Mouse (Mus musculus) thymus, postnatal 25 days (tissue): ENCODE data around the gene Pram1.
"Not testable (repeated sequence)": the region's sequence is repeated elsewhere in the genome, so short reads cannot be mapped to it uniquely, and the experiment has no call there.

Experiments
- DNase-seq: peaks from one replicate; pipeline ENCODE4 v3.0.0; 2022

Pram1 gene

DNA sequence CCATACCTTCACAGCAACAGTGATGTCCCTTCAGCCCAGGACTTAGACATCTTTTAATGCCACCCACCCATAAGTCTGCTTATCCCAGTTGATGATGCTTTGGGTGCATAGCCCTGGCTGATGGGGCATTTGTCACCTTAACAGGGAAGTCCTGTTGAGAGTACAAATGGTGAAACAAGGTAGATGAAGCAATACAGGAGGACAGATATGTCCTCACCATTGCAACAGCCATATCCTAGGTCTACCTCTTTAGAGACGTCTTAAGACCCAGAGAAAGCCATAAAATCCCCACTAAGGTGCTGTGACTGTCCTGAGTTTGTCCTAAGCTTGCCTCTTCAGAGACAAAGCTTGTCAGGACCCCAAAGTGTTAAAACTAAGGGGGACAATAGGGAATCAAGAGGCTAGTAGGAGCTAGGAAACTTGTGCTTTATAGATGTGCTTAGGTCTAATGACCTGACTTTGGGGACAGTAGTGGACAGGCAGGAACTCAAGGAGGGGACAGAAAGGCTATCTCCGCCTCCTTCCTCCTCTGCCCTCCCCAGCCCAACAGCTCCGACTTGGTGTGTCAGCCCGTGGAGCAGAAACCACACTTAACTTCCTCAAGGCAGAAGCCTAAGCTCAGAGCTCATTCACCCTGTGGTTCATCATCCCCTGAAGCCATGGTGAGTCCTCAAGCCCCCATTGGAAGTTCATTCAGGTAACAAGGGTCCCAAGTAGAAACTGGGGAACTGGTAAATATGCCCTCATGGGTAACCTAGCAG, at the start of gene Pram1:
Gene Pram1 (plus strand): TSS at position 541 of the 761 bp plus-strand sequence.
- no peak for DNase-seq

DNA sequence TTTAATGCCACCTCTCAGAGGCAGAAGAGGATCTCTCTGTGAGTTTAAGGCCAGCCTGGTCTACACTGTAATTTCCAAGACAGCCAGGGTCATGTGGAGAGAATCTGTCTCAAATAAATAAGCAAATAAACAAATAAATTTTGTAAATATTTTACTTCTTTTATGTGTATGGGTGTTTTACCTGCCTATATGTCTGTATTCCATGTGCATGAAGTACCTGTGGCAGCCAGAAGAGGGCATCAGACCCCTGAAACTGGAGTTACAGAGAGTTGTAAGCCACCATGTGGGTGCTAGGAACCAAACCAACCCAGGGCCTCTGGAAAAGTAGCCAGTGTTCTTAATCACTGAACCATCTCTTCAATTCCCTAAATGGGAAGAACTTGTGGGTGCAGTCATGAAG, 40.6 kb upstream of the Pram1 start:
- DNase-seq: no peak

DNA sequence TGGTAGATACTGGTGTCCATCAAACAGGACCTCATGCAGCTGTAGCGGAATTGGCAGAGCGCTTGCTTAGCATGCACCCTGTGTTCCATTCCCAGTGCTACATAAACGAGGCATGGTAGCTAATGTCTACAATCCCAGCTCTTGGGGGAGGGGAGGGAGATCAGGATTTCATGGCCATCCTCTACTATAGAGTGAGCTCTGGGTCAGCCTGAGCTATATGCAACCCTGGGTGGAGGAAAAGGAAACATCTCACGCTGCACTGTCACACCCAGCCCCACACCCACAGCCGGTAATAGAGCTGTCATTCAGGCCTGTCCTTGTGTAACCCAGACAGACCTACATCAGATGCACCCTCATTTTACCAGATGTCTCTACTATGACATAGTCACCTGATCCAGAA, 39.4 kb upstream of the Pram1 start:
- DNase-seq: no peak

DNA sequence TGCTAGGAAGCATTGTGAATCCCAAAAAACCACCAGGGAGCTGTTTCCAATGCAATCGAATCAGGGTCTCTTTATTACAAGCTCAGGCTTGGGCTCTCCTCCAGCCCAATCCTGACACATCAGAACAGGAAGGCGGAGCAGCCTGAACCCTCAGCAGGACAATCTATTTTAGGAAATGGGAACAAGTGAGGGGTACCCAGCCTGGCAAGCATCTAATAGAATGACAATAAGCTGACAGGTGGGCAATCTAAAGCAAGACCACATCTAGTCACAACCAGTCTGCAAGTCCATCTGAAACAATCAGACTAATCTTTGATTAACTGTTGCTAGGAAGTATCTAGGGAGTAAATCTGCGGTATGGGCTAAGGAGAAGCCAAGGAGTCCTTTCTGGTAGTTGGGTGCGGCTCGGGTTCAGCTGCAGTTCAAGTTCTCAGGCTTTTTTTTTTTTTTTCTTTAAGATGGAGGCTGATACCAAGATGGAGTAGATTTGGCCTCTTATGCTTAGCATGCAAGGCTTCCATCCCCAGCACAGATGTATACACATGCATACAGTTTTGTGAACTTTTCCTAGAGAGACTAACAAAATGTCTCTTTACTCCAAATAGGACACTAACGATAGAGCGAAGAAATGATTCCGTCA, 37.9 kb upstream of the Pram1 start:
- DNase-seq: no peak

DNA sequence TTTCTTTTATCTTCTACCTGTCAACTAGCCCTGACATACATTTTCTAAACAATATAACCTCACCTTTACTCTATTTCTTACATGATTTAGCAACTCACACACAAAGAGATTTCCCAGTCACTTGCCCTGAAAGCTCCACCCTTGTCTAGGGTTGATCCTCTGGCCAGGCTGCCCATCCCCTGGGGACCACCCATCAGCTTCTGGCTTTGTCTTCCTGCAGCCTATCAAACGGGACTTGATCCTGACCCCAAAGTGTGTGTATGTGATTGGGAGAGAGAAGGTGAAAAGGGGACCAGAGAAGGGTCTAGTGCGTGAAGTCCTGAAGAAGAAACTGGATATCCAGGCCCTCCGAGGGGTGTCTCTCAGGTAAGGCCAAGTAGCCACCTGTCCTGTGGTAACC, 37.0 kb upstream of the Pram1 start:
- no peak for DNase-seq

DNA sequence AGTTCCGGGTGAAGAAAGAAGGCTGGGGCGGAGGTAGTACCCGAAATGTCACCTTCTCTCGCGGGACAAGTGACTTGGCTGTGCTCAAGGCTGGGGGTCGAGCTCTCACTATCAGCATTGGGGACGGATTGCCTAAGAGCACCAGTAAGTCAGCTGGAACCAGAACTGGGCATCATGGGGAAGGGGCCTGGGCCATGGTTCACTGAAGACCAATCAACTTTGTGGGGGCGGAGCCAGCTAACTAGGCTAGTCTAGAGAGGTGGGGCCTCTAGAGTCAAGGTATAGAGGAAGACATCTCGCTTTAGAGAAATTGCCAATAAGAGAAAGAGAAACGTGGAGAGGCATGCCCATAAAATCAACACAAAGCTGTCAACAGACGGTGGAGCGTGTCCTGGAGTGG, 35.9 kb upstream of the Pram1 start:
- DNase-seq: no peak

DNA sequence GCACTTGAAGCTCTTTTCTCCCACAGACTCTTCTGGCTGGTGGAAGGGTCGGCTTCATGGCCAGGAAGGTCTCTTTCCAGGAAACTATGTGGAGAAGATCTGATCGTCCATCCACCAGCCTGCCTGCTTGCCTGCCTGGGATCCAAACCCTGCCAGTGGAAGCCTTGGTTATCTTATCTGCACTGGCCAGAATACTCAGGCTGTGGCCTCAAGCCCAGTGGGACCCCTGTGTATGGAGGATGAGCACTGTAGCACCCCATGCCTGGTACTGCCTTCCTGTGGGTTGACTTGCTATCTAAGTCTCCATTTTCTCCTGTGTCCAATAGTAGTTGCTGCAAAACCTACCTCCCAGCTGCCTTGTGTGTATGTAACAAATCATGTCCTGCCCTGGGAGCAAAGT, 30.6 kb upstream of the Pram1 start:
- no peak for DNase-seq

DNA sequence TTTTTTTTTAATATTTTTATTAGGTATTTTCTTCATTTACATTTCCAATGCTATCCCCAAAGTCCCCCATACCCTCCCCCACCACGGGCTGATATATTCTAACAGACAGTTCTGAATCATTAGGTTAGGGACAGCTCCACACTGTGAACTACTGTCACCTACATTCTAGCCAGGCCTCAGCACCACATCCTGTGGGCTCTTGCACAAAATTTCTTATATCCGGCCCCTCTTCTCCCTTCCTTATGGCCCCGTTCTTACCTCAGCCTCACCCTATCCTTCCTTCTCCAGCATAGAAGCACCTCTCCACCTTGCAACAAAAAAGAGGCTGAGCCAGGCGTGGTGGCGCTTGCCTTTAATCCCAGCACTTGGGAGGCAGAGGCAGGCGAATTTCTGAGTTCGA, 27.3 kb upstream of the Pram1 start:
- DNase-seq: no peak

DNA sequence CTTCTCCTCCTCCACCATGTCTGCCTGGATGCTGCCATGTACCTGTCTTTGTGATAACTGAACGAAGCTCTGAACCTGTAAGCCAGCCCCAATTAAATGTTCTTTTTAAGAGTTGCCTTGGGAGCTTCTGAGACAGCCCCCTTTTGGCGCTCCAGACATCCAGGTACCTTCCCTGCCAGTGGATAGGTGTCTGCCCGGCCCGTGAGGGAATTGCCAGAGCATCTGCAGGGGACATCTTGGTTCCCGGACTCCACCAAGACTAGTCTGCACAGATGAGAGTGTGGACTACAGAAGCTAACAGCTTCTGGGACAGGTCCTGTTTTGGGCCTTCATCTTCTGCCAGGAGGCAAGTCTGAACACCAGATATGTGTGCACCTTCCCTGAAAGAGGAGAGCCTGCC, 24.1 kb upstream of the Pram1 start:
- DNase-seq: not testable (repeated sequence)

DNA sequence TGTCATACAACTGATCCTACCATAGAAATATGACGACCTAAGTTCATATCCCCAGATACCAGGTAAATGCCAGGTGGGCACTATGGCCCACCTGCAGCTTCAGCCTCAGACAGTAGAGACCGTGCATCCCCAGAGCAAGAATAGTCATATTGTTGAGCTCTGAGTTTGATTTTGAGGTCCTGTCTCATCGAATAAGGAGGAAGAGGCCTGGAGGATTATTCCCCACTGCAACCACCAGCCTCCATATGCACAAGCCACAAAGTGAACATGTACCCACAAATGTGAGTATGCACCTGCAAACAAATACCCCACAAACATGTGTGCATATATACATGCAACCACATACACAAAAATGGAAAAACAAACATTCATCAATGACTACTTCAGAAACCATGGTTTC, 10.6 kb upstream of the Pram1 start:
- no peak for DNase-seq

DNA sequence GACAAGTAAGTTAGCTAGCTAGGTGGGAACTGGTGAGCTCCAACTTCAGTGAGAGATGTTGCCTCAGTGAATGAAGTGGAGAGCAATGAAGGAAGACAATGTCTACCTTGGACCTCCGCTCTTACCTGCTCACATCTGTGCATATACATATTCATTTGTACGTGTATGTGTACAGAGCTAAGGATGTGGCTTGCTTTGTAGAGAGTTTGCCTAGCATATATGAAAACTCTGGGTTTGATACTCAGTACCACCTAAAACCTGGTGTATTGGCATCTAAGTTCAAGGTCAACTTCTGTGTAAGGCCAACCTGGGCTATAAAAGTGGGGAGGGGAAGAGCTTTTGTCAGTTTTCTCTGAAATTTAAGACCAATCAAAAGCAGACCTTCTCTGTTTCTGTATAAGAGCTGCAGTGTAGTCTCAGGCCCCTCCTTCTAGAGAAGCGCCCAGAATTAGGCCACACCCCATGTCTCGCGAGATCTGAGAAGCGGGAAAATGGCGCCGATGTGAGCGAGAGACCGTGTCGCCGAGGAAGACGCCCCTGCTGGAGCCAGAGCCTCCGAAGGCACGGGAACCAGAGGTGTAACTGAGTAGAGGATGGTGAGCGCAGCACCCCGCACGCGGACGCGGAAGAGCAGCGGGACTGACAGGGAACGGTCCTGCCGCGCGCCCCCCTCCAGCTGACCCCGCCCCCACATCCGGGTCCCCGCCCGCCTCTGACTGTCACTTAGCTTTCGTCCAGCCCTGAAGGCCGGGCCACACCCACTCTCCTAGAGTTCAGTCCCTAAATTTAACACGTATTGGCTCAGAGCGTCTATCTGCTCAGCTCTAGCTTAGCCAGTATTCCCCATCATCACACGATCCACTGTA, 9.0 kb upstream of the Pram1 start, which contains the start of gene Zfp414:
Gene Zfp414 (plus strand): TSS at position 470 of the 866 bp plus-strand sequence.
- peak; percentile 93 for DNase-seq

DNA sequence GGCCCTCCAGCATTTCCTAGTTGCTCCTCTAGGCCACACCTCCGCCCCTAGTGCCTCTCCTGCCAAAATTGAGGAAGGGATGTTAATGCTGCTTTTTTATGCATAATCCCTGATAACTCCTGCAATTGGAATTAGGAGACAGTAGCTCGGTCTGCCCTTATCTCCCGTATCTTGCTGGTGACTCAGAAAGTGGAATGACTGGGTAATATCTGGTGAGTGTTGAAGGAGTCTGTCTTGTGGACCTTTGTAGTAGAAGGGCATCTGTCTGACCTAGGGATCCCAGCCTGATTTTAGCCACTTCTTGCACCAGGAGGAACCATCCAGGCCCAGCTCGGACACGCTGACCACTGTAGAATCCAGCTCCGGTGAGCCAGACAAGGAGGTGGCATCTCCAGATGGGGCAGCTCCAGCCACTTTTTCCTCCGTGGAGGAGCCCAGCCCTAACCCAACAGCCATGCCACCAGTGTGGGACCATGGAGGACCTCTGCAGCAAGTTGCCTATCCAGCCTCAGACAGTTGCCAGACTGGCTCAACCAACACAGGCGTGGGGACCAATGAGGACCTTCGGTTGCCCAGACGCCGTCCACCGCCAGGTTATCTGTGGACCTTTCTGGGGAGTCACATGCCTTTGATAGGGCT, 8.2 kb upstream of the Pram1 start:
- DNase-seq: no peak

DNA sequence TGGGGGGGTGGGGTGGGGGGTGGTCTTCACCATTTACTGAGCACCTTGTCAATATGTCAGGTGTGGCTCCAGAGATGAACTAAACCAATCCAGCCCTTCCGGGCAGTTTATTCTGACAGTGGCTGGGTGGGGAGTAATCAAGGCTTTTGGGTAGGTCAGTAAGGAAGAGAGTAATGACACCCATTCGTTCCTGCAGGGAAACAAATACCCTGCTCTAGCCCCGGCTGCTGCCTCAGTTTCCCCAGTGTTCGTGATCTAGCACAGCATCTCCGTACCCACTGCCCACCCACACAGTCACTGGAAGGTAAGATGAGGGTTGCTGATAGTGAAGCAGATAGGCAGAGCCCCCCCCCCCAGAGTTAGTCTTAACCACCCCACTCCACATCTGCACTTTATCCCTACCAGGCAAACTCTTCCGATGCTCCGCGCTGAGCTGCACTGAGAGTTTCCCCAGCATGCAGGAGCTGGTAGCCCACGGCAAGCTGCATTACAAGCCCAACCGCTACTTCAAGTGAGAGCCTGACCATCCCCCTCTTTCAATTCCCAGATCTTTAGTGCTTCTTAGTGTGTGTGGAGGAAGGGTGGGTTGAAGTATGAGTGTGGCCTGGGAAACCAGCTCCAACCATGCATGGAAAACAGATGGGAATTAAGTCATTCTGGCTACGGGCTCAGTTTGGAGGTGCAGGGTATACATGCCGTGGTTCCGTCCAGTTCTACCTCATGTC, 7.5 kb upstream of the Pram1 start:
- no peak for DNase-seq

DNA sequence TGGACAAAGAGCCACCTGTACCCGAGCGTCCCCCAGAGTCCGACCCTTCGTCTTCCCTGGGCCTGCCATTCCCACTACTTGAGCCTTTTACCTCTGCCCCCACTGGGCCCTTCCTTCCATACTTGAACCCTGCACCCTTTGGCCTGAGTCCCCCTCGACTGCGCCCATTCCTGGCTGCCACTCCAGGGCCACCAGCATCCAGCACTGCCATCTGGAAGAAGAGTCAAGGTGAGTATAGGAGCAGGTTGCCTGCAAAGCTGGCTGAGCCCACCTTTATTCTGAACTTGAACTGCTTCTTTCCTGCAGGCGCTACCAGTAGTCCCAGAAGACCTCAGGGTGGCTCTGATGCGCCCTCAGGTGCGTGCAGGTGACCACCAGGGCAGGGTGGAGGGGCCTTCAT, 6.6 kb upstream of the Pram1 start:
- DNase-seq: no peak

DNA sequence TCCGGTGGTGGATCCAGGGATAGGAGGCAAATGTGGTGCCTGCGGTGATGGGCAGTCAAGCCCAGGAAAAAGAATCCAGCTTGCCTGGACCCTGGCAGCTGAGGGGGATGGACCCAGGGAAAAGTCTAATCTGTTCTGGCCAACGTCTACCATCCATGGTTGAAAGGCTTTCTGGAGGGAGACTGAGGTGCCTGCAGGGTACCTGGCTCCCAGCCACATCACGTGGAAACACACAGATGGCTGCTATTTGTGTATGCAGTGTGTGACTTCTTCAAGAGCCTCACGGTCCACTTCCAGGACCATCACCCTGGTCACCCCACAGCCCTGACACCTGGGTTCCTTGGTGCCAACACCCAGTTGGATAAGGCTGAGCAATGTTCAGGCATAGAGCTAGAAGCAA, 6.1 kb upstream of the Pram1 start:
- no peak for DNase-seq

DNA sequence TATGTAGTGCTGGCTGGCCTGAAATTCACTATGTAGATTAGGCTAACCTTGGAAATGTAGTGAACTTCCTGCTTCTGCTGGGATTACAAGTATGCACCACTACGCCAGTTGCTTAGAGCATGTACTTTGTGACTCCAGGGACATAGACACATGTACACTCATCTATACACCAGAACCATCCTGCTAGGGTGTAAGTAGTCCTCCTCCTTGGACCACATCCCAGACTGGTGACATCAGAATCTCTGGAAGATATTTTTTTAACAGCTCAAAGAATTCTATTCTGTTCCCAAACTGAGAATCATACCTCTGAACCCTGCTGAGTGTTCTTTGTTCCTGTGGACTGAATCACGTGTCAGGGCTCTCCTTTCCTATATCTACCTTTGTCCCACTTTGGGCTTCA, 818 bp upstream of the Pram1 start:
- DNase-seq: no peak

DNA sequence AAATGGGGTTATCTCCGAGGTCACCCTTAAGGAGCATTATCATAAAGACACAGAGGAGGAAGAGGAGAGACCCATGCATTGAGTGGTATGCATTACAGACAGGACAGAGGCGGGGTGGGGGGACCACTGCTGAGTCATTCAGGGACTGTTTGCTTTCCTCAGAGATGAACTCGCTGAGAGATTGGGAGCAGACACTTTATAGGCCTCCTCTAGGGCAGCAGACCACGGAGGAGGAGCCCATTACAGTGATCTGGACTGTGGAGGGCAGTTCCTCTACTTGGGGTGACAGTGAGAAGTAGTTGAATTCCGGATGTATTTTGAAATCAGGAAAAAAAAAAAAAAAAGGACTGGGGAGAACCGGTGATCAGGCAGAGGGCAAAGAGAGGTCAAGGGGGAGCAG, 1.9 kb downstream of the Pram1 start:
- no peak for DNase-seq

DNA sequence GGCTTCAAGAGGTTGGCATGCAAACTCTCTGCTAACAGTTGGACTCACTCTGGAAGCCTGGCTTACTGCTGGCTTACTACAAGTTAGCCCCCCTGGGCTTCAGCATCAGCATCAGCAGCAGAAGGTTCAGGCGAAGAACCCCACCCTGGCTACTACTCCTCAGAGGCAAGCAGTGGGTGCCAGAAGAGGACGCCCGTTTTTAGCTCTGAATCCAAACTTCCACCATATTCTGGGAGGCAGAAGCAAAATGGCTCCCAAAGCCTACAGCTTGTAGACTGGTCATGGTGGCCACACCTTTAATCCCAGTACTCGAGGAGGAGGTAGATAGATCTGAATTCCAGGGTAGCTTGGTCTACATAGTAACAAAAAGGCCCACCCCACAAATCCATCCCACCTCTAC, 6.2 kb downstream of the Pram1 start:
- no peak for DNase-seq

DNA sequence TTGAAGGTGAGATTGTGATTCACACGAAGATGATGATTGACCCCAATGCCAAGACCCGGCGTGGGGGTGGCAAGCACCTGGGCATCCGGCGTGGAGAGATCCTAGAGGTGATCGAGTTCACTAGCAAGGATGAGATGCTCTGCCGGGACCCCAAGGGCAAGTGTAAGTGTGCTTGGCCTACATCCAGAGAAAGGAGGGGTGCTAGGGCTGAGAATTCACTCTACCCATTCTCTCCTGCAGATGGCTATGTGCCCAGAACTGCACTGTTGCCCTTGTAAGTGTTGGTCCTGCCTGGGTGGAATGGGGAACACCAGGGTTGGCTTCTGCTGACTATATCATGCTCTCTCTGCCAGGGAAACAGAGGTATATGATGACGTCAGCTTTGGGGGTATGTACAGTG, 7.2 kb downstream of the Pram1 start:
- no peak for DNase-seq

DNA sequence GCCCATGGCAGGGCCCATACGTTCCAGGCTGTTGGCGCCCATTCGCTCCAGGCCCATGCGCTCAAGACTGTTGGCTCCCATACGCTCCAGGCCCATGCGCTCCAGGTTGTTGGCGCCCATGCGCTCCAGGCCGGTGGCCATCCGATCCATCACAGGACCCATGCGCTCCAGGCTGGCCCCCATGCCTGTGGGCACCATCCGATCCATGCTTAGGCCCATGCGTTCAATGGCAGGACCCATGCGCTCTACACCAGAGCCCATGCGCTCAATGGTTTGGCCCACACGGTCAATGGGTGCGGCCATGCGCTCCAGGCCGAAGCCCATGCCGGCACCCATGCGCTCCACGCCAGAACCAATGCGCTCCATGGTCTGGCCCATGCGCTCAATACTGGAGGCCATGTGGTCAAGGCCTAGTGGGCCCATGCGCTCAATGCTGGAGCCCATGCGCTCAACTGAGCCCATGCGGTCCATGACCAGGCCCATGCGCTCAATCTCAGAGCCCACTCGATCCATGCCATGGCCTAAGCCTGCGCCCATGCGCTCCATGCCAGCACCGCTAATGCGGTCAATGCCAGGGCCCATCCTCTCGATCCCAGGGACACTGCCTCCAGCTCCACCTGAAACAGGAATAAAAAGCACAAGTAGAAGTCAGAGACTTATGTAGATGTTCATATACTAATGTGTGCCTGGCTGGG, 12.1 kb downstream of the Pram1 start:
- no peak for DNase-seq

DNA sequence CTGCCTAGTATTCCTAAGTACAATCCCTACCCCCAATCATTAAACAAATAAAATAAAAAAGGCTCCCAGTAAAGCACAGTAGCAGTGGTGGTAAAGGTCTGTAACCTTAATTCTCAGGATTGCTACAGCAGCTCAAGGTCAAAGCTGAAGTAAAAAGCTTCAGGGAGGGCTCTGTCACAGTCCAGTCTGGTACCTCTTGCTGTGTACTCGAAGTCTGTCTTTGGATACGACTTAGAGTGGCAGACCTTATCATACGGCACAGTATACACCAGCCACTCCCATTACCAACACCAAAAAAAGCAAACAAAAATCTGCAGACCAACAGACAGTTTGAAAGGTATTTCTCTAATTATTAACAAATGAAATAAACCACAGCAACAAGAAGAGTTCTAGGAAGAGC, 29.0 kb downstream of the Pram1 start:
- no peak for DNase-seq

DNA sequence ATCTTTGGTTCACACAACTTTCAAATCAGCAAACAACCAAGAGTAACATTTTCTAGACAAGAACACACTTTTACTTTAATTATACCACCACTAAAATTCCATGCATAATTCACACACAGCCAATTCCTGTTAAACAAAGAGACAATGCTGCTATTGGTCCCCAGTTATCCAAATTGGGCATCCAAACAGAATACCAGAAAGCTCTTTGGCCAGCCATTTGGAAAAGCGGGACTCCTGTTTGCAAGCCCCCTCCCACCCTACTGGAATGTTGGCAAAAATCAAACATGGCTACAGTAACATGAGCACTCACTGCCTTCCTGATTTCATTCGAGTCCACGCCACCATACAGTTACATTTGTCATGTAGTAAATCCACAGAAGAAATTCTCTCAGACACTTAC, 31.8 kb downstream of the Pram1 start:
- DNase-seq: no peak
